Mouse (Mus musculus): ENCODE results near the gene Mfap1b.

DNA sequence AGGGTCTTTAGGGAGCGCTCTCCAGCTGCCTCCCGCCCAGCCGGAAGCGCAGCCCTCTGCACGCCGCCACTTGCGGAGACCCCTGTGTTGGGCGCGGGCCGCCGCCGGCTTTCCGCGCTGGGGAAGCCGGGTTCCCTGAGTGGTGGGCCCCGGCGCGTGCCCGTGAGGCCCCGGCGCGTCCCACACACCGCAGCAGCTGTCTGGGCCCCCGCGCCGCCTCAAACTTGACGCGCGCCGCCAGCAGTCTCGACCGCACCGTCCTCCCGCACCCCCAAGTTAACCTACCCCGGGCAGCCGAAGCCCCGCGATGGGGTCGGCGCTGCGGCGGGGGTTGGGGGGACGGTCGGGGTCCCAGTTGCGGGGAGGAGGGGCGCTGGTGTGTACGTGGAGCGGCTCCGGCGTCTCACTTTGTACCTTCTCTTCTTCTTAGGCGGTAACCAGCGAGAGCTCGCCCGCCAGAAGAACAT lies 24.3 kb downstream of the Mfap1b start:
- TF ChIP-seq CTCF (IDR thresholded peaks at IDR 0.05; ENCODE audit: low read depth) (no peak), EP300 (IDR thresholded peaks at IDR 0.05; ENCODE audit: low read depth) (no peak)
